Mouse (Mus musculus) thymus, adult 2 months (tissue): ENCODE data around the gene Mob1b. TPM values are rescaled to one million over a fixed set of nuclear protein-coding genes. Genes with fewer than 3 reads are reported as not detected.

ENCODE experiments used
- DNase-seq: peaks from one replicate; pipeline ENCODE4 v3.0.0; 2021
- H3K27ac ChIP-seq: fragments of 200-500 bp; 2 replicates; pipeline ENCODE4 v1.5.1; 2012; ENCODE audit warnings: low read length, control low read depth; ENCODE audit not compliant: control insufficient read depth, insufficient read depth
- H3K27me3 ChIP-seq: fragments of 200-500 bp; 2 replicates; pipeline ENCODE4 v1.6.1; 2012; ENCODE audit warnings: mild to moderate bottlenecking, low read length, moderate library complexity, mixed read lengths; ENCODE audit not compliant: control insufficient read depth, insufficient read depth
- H3K36me3 ChIP-seq: fragments of 200-500 bp; 2 replicates; pipeline ENCODE4 v1.6.1; 2012; ENCODE audit warnings: mild to moderate bottlenecking, low read length, moderate library complexity; ENCODE audit not compliant: control insufficient read depth, insufficient read depth
- H3K4me1 ChIP-seq: fragments of 200-500 bp; replicated peaks from 2 replicates; pipeline ENCODE4 v1.6.1; 2012; ENCODE audit warnings: low read length; ENCODE audit not compliant: control insufficient read depth, insufficient read depth
- H3K4me3 ChIP-seq: fragments of 200-500 bp; 2 replicates; pipeline ENCODE4 v1.5.1; 2012; ENCODE audit warnings: mild to moderate bottlenecking, low read length, control low read depth, moderate library complexity; ENCODE audit not compliant: control insufficient read depth, insufficient read depth
- CTCF ChIP-seq: fragments of 200-500 bp; IDR thresholded peaks from 2 replicates; pipeline ENCODE4 v1.5.1; 2012; ENCODE audit warnings: mild to moderate bottlenecking, control low read depth, low read length, moderate library complexity, borderline replicate concordance; ENCODE audit not compliant: control insufficient read depth, poor library complexity, insufficient read depth; ENCODE audit errors: extremely low read depth
- POLR2A ChIP-seq: fragments of 200-500 bp; IDR thresholded peaks from 2 replicates; pipeline ENCODE4 v1.6.1; 2012; ENCODE audit warnings: mild to moderate bottlenecking, low read length, control low read depth, moderate library complexity; ENCODE audit not compliant: control insufficient read depth, poor library complexity, insufficient read depth; ENCODE audit errors: extremely low read depth
- WGBS: fragments of 180-500 bp; shearing (Covaris S2); methylation state at CpG from one replicate; pipeline ENCODE4 v1.1.7; 2018; 5-methylcytosine and 5-hydroxymethylcytosine counted together
- polyA plus RNA-seq: library from polyadenylated mRNA; depleted of rRNA; stranded (reverse); fragments of >200 nt; gene quantifications from 2 replicates; pipeline ENCODE4 v1.2.3, GENCODE M21; 2012; rRNA removed

Mob1b gene
- polyA plus RNA-seq, 1 experiment = 4.9 TPM

DNA sequence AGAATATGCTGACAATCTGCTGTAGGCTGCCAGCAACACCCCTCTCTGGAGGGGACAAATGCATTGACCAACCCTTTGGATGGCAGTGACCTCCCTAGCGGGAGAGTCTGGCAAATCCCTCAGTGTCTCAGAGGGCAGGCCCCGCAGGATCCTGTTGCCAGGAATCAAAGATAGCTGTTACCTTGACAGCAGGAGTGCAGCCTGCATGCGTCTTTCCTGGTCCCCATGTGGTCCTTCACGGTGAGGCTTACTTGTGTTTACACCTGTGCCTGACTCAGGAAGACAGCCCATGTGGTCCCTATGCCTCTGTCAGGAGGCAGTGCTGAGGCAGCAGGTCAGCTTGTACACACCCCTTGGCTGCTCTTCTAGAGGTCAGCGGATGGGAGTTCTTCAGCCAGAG, 85.6 kb downstream of the Mob1b start:
- H3K27ac ChIP-seq = no peak overlapping the region
- H3K27me3 ChIP-seq = no peaks in the 10 kb centered on the region
- H3K36me3 ChIP-seq = no peaks in the 10 kb centered on the region
- no peak for TF ChIP-seq POLR2A
- TF ChIP-seq CTCF = no peak
- no peak overlapping the region for H3K4me3 ChIP-seq
- no peaks in the 10 kb centered on the region for H3K4me1 ChIP-seq
- DNase-seq = no peak
- 41% methylated on average over 5 of the region's 5 CpGs for WGBS

GRCm38 (mm10) chr5:88807342-88807741, 86.7 kb downstream of the Mob1b start:
- no peak overlapping the region for H3K4me3 ChIP-seq
- no peaks in the 10 kb centered on the region for H3K36me3 ChIP-seq
- no peaks in the 10 kb centered on the region for H3K27me3 ChIP-seq
- no peak for TF ChIP-seq POLR2A
- no peak for TF ChIP-seq CTCF
- no peak for DNase-seq
- no peak overlapping the region for H3K27ac ChIP-seq
- H3K4me1 ChIP-seq = no peaks in the 10 kb centered on the region
- WGBS = 56% methylated on average over 9 of the region's 9 CpGs

- Histone ChIP-seq H3K27me3 (no peaks in the 10 kb centered on the region), H3K4me3 (no peak overlapping the region), H3K4me1 (no peaks in the 10 kb centered on the region), H3K36me3 (no peaks in the 10 kb centered on the region), H3K27ac (no peak overlapping the region)
- TF ChIP-seq POLR2A (no peak), CTCF (no peak)
- DNase-seq = no peak
- 91% methylated on average over 2 of the region's 2 CpGs for WGBS
Observed at GRCm38 (mm10) chr5:88813188-88813587, 92.5 kb downstream of the Mob1b start.

Other genes with a start within 250 kb of the Mob1b start
- gene Enam, start 232.9 kb upstream of the Mob1b start, polyA plus RNA-seq = 0.03 TPM in 1 of 2 replicates, not detected in the other
- 40.8 and 79.5 TPM in 2 replicates for gene Jchain, start 193.0 kb upstream of the Mob1b start, polyA plus RNA-seq
- 19.0 and 21.3 TPM in 2 replicates for gene Utp3, start 166.4 kb upstream of the Mob1b start, polyA plus RNA-seq
- 6.4 and 7.8 TPM in 2 replicates for gene Rufy3, start 155.8 kb upstream of the Mob1b start, polyA plus RNA-seq
- gene Grsf1, start 44.7 kb upstream of the Mob1b start, polyA plus RNA-seq = 27.3 and 42.0 TPM in 2 replicates
- gene Dck, start 44.1 kb downstream of the Mob1b start, polyA plus RNA-seq = 58.2 and 75.9 TPM in 2 replicates
- 2.0 and 3.2 TPM in 2 replicates for gene Slc4a4, start 166.0 kb downstream of the Mob1b start, polyA plus RNA-seq